8 mouse cellular contexts compared by ENCODE assay signal in genomic region chr5:139200770-139201569, GRCm38 (mm10). TPM values are rescaled to one million over a fixed set of nuclear protein-coding genes. Genes with fewer than 3 reads are reported as not detected.
DNase-seq lines count a peak whose midpoint lies in the region; ATAC-seq and TF ChIP-seq lines count a peak whose summit lies in the region.

No protein-coding gene starts in this region.

- WGBS in heart, embryonic 11.5 days (ENCODE audit: insufficient replicate concordance) = 1% methylated on average over 57 of the region's 57 CpGs
- under 1% methylated on average over 56 of the region's 57 CpGs for WGBS in intestine, embryonic 14.5 days

- peaks cover 16% of the 10 kb centered on the region for H3K4me1 ChIP-seq in heart, embryonic 11.5 days (ENCODE audit: control insufficient read depth, insufficient read depth, low read length)
- peaks cover 20% of the 10 kb centered on the region for H3K4me1 ChIP-seq in intestine, embryonic 14.5 days (replicated peaks; ENCODE audit: control insufficient read depth, insufficient read depth, low read length)

- H3K79me2 ChIP-seq in myocyte (ENCODE audit: control insufficient read depth, insufficient read depth) = peaks cover 52% of the 10 kb centered on the region

- H3K9me3 ChIP-seq in heart, embryonic 11.5 days (replicated peaks; ENCODE audit: control insufficient read depth, low read length) = no peaks in the 10 kb centered on the region
- H3K9me3 ChIP-seq in intestine, embryonic 14.5 days (ENCODE audit: control insufficient read depth, low read length) = no peaks in the 10 kb centered on the region

- H3K9ac ChIP-seq in heart, embryonic 11.5 days (ENCODE audit: low read depth, low read length) = peak overlapping the region; percentile 91
- peak overlapping the region; percentile 79 for H3K9ac ChIP-seq in intestine, embryonic 14.5 days (ENCODE audit: low read length)

- H3K36me3 ChIP-seq in heart, embryonic 11.5 days (ENCODE audit: control insufficient read depth, insufficient read depth, low read length) = no peaks in the 10 kb centered on the region
- H3K36me3 ChIP-seq in intestine, embryonic 14.5 days (ENCODE audit: control insufficient read depth, insufficient read depth, low read length) = 0 out of 2 replicates have a peak, but pooled peaks cover 9% of the 10 kb centered on the region
- no peaks in the 10 kb centered on the region for H3K36me3 ChIP-seq in myocyte (ENCODE audit: control insufficient read depth, insufficient read depth)

- intact Hi-C loops in heart, postnatal 14 days (cut with DNase I) = loop anchor here (5.0 kb wide), 1 partner anchor 51 kb away; the partner anchor contains the start of gene Get4
- intact Hi-C loops in left cerebral cortex, postnatal 25 days (cut with DNase I) = loop anchor here (1.0 to 5.0 kb wide), 2 partner anchors 51 to 54 kb away; partner anchors contain the start of gene Get4

- no peak overlapping the region for H3K27ac ChIP-seq in heart, embryonic 11.5 days (ENCODE audit: low read depth, low read length)
- peak overlapping the region; percentile 38; the same call in 1 of the 2 replicates for H3K27ac ChIP-seq in intestine, embryonic 14.5 days (ENCODE audit: low read depth)

- H3K27me3 ChIP-seq in heart, embryonic 11.5 days (ENCODE audit: control insufficient read depth, insufficient read depth, low read length) = no peaks in the 10 kb centered on the region
- no peaks in the 10 kb centered on the region for H3K27me3 ChIP-seq in intestine, embryonic 14.5 days (replicated peaks; ENCODE audit: control insufficient read depth, insufficient read depth, low read length)
- no peaks in the 10 kb centered on the region for H3K27me3 ChIP-seq in myocyte (ENCODE audit: control insufficient read depth, insufficient read depth, insufficient read length)

- H3K4me3 ChIP-seq in heart, embryonic 11.5 days (ENCODE audit: low read depth, low read length) = peak overlapping the region; percentile 94
- H3K4me3 ChIP-seq in intestine, embryonic 14.5 days (ENCODE audit: low read depth, low read length) = peak overlapping the region; percentile 88
- peak overlapping the region; percentile 54 for H3K4me3 ChIP-seq in myocyte

- peak; percentile 1; the same call in 1 of the 2 replicates for ATAC-seq in heart, embryonic 11.5 days (replicated peaks; ENCODE audit: insufficient number of reproducible peaks, low FRiP score, low TSS enrichment)
- ATAC-seq in intestine, embryonic 14.5 days (replicated peaks; ENCODE audit: low FRiP score, low TSS enrichment, low read depth) = no peak; the same call in 1 of the 2 replicates

- peak overlapping the region; percentile 92 for H3K4me2 ChIP-seq in heart, embryonic 11.5 days
- H3K4me2 ChIP-seq in intestine, embryonic 14.5 days (ENCODE audit: low read length) = peak overlapping the region; percentile 90
- peak overlapping the region; percentile 93 for H3K4me2 ChIP-seq in myocyte (ENCODE audit: low read depth)

- no peak for TF ChIP-seq POLR2A in myocyte (IDR thresholded peaks at IDR 0.05; ENCODE audit: insufficient read length, low read depth)

- H3ac ChIP-seq in myocyte (ENCODE audit: control insufficient read depth, insufficient read length) = peak overlapping the region; percentile 73

- DNase-seq in heart, postnatal 14 days = no peak
- peak; percentile 29 for DNase-seq in 3T3-L1 (ENCODE audit: low read depth, low spot score)
- DNase-seq in embryo, embryonic 11 days = peak; percentile 30
- no peak for DNase-seq in intestine, embryonic 14.5 days (ENCODE audit: low spot score)
- no peak for DNase-seq in gastrocnemius, adult 8-10 months (ENCODE audit: low spot score in 2 of 2)
- no peak for DNase-seq in left cerebral cortex, postnatal 25 days (ENCODE audit: low spot score in 2 of 2)

TF ChIP-seq in myocyte, 11 proteins besides CTCF, POLR2A, EP300 and RAD21:
- TF ChIP-seq MYOD1 (IDR thresholded peaks at IDR 0.05; ENCODE audit: control insufficient read depth in 1 of 3, insufficient read length in 2 of 3, low read depth in 2 of 3) (no peak), MYOG (IDR thresholded peaks at IDR 0.05; ENCODE audit: control insufficient read depth in 1 of 3, insufficient read depth in 1 of 3, insufficient read length in 2 of 3, low read depth in 2 of 3) (peak in 2 of 3 experiments; percentile 38 to 43), E2F4 (IDR thresholded peaks at IDR 0.05; ENCODE audit: insufficient read depth) (no peak), TCF3 (IDR thresholded peaks at IDR 0.05; ENCODE audit: insufficient read length, low read depth) (no peak), CEBPB (IDR thresholded peaks at IDR 0.05; ENCODE audit: insufficient read depth, poor library complexity, severe bottlenecking) (no peak)
TF ChIP-seq in myocyte: peak in this region for 1.

RNA-seq across cellular contexts. Expression of gene Sun1, which starts 0.5 kb away (rescaled TPM):
- 33.4 and 40.9 TPM in 2 replicates for polyA plus RNA-seq in heart, embryonic 11.5 days (2014; fragmentation: Nextera tagmentation; extraction: Ambion mirVana)
- total RNA-seq in heart, postnatal 14 days (2021) = 10 to 100 TPM; 44.7 to 49.5 TPM
- polyA plus RNA-seq in intestine, embryonic 14.5 days (2014; fragmentation: Nextera tagmentation; extraction: Ambion mirVana) = 54.7 and 63.9 TPM in 2 replicates
- 65.5 TPM for polyA plus RNA-seq in myocyte (2012; fragmentation: generic; extraction: Trizol)
- 10 to 100 TPM; 33.7 to 44.4 (median 41.2) TPM for total RNA-seq in gastrocnemius, adult 8-10 months (2022)
- 100 to 1,000 TPM; 115 to 136 TPM for total RNA-seq in left cerebral cortex, postnatal 25 days (2021)

RNA-seq across cellular contexts. Expression of gene Dnaaf5, which starts 50.9 kb away (rescaled TPM):
- polyA plus RNA-seq in heart, embryonic 11.5 days (2014; fragmentation: Nextera tagmentation; extraction: Ambion mirVana) = 6.2 and 6.9 TPM in 2 replicates
- 10 to 100 TPM; 14.7 to 16.8 TPM for total RNA-seq in heart, postnatal 14 days (2021)
- polyA plus RNA-seq in intestine, embryonic 14.5 days (2014; fragmentation: Nextera tagmentation; extraction: Ambion mirVana) = 7.4 and 7.9 TPM in 2 replicates
- polyA plus RNA-seq in myocyte (2012; fragmentation: generic; extraction: Trizol) = 26.3 TPM
- 10 to 100 TPM; 16.6 to 20.3 (median 17.4) TPM for total RNA-seq in gastrocnemius, adult 8-10 months (2022)
- total RNA-seq in left cerebral cortex, postnatal 25 days (2021) = 1 to 10 TPM; 7.9 to 8.2 TPM

RNA-seq across cellular contexts. Expression of gene Get4, which starts 51.2 kb away (rescaled TPM):
- polyA plus RNA-seq in heart, embryonic 11.5 days (2014; fragmentation: Nextera tagmentation; extraction: Ambion mirVana) = 138 and 139 TPM in 2 replicates
- 10 to 100 TPM; 42.6 to 48.1 TPM for total RNA-seq in heart, postnatal 14 days (2021)
- polyA plus RNA-seq in intestine, embryonic 14.5 days (2014; fragmentation: Nextera tagmentation; extraction: Ambion mirVana) = 152 and 161 TPM in 2 replicates
- 106 TPM for polyA plus RNA-seq in myocyte (2012; fragmentation: generic; extraction: Trizol)
- 10 to 100 TPM; 32.8 to 36.4 (median 34.1) TPM for total RNA-seq in gastrocnemius, adult 8-10 months (2022)
- total RNA-seq in left cerebral cortex, postnatal 25 days (2021) = 10 to 100 TPM; 45.1 to 50.7 TPM

RNA-seq across cellular contexts. Expression of gene Prkar1b, which starts 51.2 kb away (rescaled TPM):
- 5.3 and 8.4 TPM in 2 replicates for polyA plus RNA-seq in heart, embryonic 11.5 days (2014; fragmentation: Nextera tagmentation; extraction: Ambion mirVana)
- total RNA-seq in heart, postnatal 14 days (2021) = 1 to 10 TPM; 1.5 to 2.1 TPM
- polyA plus RNA-seq in intestine, embryonic 14.5 days (2014; fragmentation: Nextera tagmentation; extraction: Ambion mirVana) = 25.6 and 26.7 TPM in 2 replicates
- polyA plus RNA-seq in myocyte (2012; fragmentation: generic; extraction: Trizol) = 1.3 TPM
- 1 to 10 TPM in 1 of 4 experiments, under 1 TPM in 3; 0.70 to 1.5 (median 0.75) TPM for total RNA-seq in gastrocnemius, adult 8-10 months (2022)
- total RNA-seq in left cerebral cortex, postnatal 25 days (2021) = 100 to 1,000 TPM; 755 to 765 TPM

Comparison
In these comparisons a context has a peak if more than half of its experiments do, and no peak if none do; other contexts are left out.
1. DNase-seq: peak in 3T3-L1 (single experiment) and embryo, embryonic 11 days (single experiment); none in heart, postnatal 14 days (0 of 2), intestine, embryonic 14.5 days (single experiment), gastrocnemius, adult 8-10 months (0 of 2) and left cerebral cortex, postnatal 25 days (0 of 2).
2. Peak in every context shown above with its lines, with median percentiles within 50 percentile points of each other: H3K4me2 ChIP-seq and H3K4me3 ChIP-seq.